ENCODE assay signal across 9 mouse cellular contexts in genomic region chr17:68840572-68840939, GRCm38 (mm10). TPM values are rescaled to one million over a fixed set of nuclear protein-coding genes. Genes with fewer than 3 reads are reported as not detected.
DNase-seq lines count a peak whose midpoint lies in the region; ATAC-seq and TF ChIP-seq lines count a peak whose summit lies in the region.
"Had no signal": no experiment of that assay in that cellular context is flagged by ENCODE, and none has a peak within 500 bp of the region (broad histone marks: within the 10 kb centered on the region; RNA-seq: fewer than 3 reads in every experiment).

No protein-coding gene starts in this region.

- no peaks in the 10 kb centered on the region for H3K9me3 ChIP-seq in forebrain, embryonic 10.5 days
- no peaks in the 10 kb centered on the region for H3K9me3 ChIP-seq in hindbrain, embryonic 14.5 days (ENCODE audit: control insufficient read depth, low read length)
- no peaks in the 10 kb centered on the region for H3K9me3 ChIP-seq in neural tube, embryonic 12.5 days

- WGBS in forebrain, embryonic 10.5 days, result 12% methylated on average over 10 of the region's 10 CpGs
- 13% methylated on average over 10 of the region's 10 CpGs for WGBS in hindbrain, embryonic 14.5 days
- 20% methylated on average over 10 of the region's 10 CpGs for WGBS in neural tube, embryonic 12.5 days

- H3K9ac ChIP-seq in hindbrain, embryonic 14.5 days, result peak overlapping the region; percentile 80
- peak overlapping the region; percentile 67; the same call in 1 of the 2 replicates for H3K9ac ChIP-seq in neural tube, embryonic 12.5 days

- no peak for ATAC-seq in hindbrain, embryonic 14.5 days (ENCODE audit: low FRiP score)
- no peak for ATAC-seq in neural tube, embryonic 12.5 days (ENCODE audit: low FRiP score, low read depth)
- ATAC-seq: inflammation-experienced regulatory T-cells, adult 6 months had no signal

- no peaks in the 10 kb centered on the region for H3K36me3 ChIP-seq in forebrain, embryonic 10.5 days (replicated peaks)
- no peaks in the 10 kb centered on the region for H3K36me3 ChIP-seq in hindbrain, embryonic 14.5 days (replicated peaks; ENCODE audit: control insufficient read depth, insufficient read depth)
- H3K36me3 ChIP-seq in neural tube, embryonic 12.5 days, result no peaks in the 10 kb centered on the region

- intact Hi-C loops in left cerebral cortex, adult 2 months (cut with DNase I), result no loop called here
- intact Hi-C loops in left cerebral cortex, postnatal 14 days (cut with DNase I), result loop anchor here (5.0 kb wide), 1 partner anchor 198 kb away; no protein-coding TSS in a partner anchor

- peaks cover 46% of the 10 kb centered on the region for H3K4me1 ChIP-seq in forebrain, embryonic 10.5 days
- H3K4me1 ChIP-seq in hindbrain, embryonic 14.5 days (replicated peaks; ENCODE audit: control insufficient read depth, insufficient read depth, low read length), result peaks cover 19% of the 10 kb centered on the region
- peaks cover 24% of the 10 kb centered on the region; the same call in 1 of the 2 replicates for H3K4me1 ChIP-seq in neural tube, embryonic 12.5 days

- TF ChIP-seq CTCF in left cerebral cortex, adult 2 months (IDR thresholded peaks at IDR 0.05), result no peak

- H3K27ac ChIP-seq in left cerebral cortex, adult 2 months, result peak overlapping the region; percentile 84
- no peak overlapping the region for H3K27ac ChIP-seq in forebrain, embryonic 10.5 days
- H3K27ac ChIP-seq in hindbrain, embryonic 14.5 days, result no peak overlapping the region
- no peak overlapping the region for H3K27ac ChIP-seq in neural tube, embryonic 12.5 days

- H3K4me2 ChIP-seq in hindbrain, embryonic 14.5 days (replicated peaks), result peak overlapping the region; percentile 99
- peak overlapping the region; percentile 97 for H3K4me2 ChIP-seq in neural tube, embryonic 12.5 days (replicated peaks)

- DNase-seq in left cerebral cortex, adult 2 months (ENCODE audit: extremely low spot score in 1 of 2, low spot score in 2 of 2), result no peak
- no peak for DNase-seq in left cerebral cortex, adult 11 months (ENCODE audit: low spot score)
- DNase-seq in forebrain, embryonic 10.5 days (ENCODE audit: extremely low spot score, low spot score), result no peak
- DNase-seq in hindbrain, embryonic 14.5 days (ENCODE audit: low spot score), result no peak
- no peak for DNase-seq in thymus, postnatal 25 days
- no peak for DNase-seq in left cerebral cortex, postnatal 14 days (ENCODE audit: low spot score in 2 of 2)

- H3K27me3 ChIP-seq in forebrain, embryonic 10.5 days (ENCODE audit: poor library complexity, severe bottlenecking), result peaks cover 77% of the 10 kb centered on the region
- H3K27me3 ChIP-seq in hindbrain, embryonic 14.5 days (ENCODE audit: control insufficient read depth, insufficient read depth, low read length), result peaks cover 17% of the 10 kb centered on the region; the same call in 1 of the 2 replicates
- peaks cover 32% of the 10 kb centered on the region for H3K27me3 ChIP-seq in neural tube, embryonic 12.5 days (replicated peaks)

- peak overlapping the region; percentile 49 for H3K4me3 ChIP-seq in left cerebral cortex, adult 2 months
- H3K4me3 ChIP-seq in forebrain, embryonic 10.5 days, result peak overlapping the region; percentile 65
- peak overlapping the region; percentile 56 for H3K4me3 ChIP-seq in hindbrain, embryonic 14.5 days (replicated peaks; ENCODE audit: low read length)
- peak overlapping the region; percentile 52 for H3K4me3 ChIP-seq in neural tube, embryonic 12.5 days

RNA-seq across cellular contexts. Expression of gene Tmem200c, which starts 14.1 kb away (rescaled TPM):
- 10 to 100 TPM; 20.3 to 21.1 TPM for total RNA-seq in left cerebral cortex, adult 2 months (2021)
- polyA plus RNA-seq in forebrain, embryonic 10.5 days (2016; fragmentation: Nextera tagmentation; extraction: Ambion mirVana), result 1.6 and 1.8 TPM in 2 replicates
- polyA plus RNA-seq in hindbrain, embryonic 14.5 days (2014; fragmentation: Nextera tagmentation; extraction: Ambion mirVana), result 2.9 and 4.6 TPM in 2 replicates
- polyA plus RNA-seq in neural tube, embryonic 12.5 days (2016; fragmentation: Nextera tagmentation; extraction: Ambion mirVana), result 2.6 and 3.5 TPM in 2 replicates
- 10 to 100 TPM; 22.3 to 23.8 TPM for total RNA-seq in left cerebral cortex, postnatal 14 days (2021)
- total RNA-seq: neutrophil, adult 5-6 weeks had no signal
- polyA plus RNA-seq: inflammation-experienced regulatory T-cells, adult 6 months had no signal
